Mouse (Mus musculus): ENCODE data around the gene Med29. TPM values are rescaled to one million over a fixed set of nuclear protein-coding genes. Genes with fewer than 3 reads are reported as not detected.

Med29 gene
- polyA plus RNA-seq, 1 experiment from 2014 or later: 42.0 TPM

DNA sequence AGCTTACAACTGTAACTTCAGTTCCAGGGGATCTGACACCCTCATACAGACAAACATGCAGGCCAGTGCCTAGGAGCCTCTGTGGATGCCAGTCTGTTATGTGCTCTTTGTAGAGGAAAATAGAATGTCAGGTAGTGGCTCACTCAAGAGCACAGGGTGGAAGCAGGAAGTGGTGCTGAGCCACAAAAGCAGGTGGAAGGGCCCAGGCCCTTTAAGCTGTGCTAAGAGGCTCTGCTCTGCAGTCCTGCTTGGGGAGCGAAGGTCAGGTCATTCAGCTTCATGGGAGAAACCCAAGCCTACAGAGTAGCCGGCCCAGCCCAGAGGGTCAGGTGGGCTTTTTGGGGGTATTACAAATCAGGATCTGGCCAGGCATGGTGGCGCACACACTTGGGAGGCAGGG lies 37.3 kb downstream of the Med29 start:
- peak; percentile 69 for DNase-seq (ENCODE audit: low spot score)

- no peak for DNase-seq (ENCODE audit: low spot score)
Measured at GRCm38 (mm10) chr7:28354596-28354995, 37.9 kb downstream of the Med29 start.

- DNase-seq (ENCODE audit: low spot score): no peak
Measured at GRCm38 (mm10) chr7:28354113-28354581, 38.4 kb downstream of the Med29 start.

- DNase-seq (ENCODE audit: low spot score): no peak
Measured at GRCm38 (mm10) chr7:28353267-28353666, 39.2 kb downstream of the Med29 start.

DNA sequence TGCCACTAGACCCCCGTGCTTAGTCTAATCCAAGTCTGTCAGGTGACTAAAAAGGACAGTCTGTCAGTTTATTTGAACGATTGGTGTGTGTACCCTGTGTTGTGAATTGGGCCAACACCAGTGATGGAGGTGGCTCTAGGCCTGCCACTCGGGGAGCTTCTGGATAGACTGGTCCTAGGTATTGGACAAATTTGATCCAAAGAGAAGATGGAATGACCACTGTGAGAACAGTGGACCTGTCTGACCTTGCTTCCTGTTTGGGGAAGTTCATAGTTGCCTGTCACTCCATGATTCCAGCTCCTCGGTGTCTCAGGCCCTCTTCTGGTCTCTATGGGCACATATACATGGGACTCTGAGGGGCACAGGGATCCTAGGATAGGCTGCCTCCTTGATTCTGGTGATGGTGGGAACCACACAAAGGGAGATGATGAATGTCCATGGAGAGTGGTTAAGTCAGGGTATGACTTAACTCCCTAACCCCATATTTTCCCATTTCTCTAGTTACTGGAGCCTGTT lies 40.8 kb downstream of the Med29 start:
- no peak for DNase-seq (ENCODE audit: low spot score)

- DNase-seq (ENCODE audit: low spot score): peak; percentile 99
Measured at GRCm38 (mm10) chr7:28350155-28350883, 42.2 kb downstream of the Med29 start, which contains the start of gene Rps16. TSS of gene Rps16 (plus strand) at chr7:28350652.

DNA sequence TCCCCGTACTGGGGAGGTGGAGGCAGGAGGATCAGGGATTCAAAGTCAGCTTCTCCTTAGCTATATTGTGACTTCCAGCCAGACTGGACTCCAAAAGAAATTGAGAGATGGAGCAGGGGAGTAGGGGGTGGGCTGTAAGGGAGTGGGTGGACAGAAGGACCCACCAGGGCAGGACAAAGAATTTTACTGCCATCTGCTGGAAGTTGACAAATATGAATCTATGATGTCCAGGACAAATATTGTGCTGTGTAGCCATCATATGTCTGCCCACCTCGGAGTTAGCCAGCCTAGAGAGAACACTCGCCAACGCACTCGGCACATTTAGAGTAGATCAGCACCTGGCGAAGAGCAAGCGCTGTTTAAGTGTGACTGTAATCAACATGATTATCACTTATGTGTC lies 43.9 kb downstream of the Med29 start:
- DNase-seq (ENCODE audit: low spot score): no peak

DNA sequence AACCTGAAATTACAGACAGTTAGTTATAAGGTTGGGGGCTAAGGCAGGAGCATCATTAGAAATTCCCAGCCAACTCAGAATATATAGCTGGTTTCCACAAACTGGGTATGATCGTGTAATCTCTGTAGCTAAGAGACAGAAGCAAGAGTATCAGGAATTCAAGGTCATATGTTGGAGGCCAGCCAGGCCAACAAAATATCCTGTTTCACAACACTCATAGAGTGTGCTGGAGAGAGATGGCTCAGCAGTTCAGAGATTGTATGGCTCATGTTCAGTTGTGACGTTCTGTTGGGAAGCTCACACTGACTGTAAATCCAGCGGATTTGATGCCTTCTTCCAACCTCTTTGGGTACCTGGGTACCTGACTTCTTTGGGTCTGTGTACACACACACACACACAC lies 44.8 kb downstream of the Med29 start:
- no peak for DNase-seq (ENCODE audit: low spot score)

GRCm38 (mm10) chr7:28344637-28345036 lies 47.9 kb downstream of the Med29 start:
- peak; percentile 73 for DNase-seq (ENCODE audit: low spot score)

- DNase-seq (ENCODE audit: low spot score): no peak
Measured at GRCm38 (mm10) chr7:28341381-28341780, 51.1 kb downstream of the Med29 start.

DNA sequence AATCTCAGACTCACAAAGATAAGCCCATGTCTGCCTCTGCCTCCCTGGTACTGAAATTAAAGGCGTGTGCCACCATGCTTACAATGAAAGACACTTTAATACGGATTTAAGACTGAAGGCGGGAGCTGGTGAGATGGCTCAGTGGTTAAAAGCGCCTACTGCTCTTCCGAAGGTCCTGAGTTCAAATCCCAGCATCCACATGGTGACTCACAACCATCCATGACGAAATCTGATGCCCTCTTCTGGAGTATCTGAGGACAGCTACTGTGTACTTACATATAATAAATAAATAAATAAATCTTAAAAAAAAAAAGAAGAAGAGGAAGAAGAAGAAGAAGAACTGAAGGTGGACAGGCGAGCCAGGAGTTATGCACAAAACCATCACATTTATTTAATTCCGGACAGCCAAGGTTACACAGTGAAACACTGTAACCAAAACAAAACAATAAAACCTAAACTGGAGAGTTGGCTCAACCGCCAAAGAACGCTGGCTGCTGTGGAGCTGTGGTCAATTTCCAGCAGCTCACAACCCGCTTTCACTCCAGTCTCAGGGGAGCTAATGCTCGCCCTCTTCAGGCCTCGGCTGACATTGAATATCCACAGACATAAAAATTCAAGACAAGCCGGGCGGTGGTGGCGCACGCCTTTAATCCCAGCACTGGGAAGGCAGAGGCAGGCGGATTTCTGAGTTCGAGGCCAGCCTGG lies 53.1 kb downstream of the Med29 start:
- peak; percentile 59 for DNase-seq (ENCODE audit: low spot score)

DNA sequence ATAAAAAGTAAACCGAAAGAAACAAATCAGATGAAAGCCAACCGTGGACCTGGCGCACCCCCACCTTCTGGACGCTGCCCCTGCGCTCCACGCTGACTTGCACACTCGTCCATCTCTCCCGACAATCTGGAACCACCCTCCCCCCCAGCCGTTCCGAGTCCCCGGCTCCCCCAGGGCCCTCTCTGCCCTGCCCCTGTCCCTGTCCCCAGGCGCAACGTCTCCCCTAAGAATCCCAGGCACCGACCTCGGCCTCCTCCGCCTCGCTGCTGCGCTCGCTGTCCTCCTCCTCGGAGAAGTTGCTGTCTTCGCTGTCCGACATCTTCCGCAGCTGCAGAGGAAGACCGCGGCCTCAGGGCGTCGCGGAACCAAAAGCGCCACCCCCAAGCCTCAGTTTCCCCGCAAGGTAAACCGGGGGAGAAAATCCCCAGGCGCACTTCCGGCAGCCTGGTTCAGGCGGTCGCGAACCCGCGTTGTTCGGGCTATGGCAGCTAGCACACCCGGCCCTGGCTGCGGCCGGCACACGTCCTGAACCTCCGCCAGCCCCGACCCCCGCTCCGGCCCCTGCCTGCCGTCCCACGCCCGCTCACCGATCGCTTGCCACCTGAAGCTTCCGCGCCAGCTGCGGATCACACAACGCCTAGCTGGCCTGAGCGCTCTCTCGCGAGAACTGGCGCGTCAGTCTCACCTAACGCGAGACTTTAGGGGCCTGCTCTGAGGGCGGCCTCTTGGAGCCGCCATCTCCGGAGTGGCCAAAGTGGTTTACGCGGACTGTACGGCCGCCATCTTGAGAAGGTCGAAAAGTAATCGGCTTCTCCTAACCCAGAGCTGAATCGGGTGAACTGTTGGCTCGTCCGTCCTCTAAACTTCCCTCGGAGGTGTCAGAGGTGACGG lies 54.2 kb downstream of the Med29 start, which contains the start of gene Supt5:
TSS of gene Supt5 (minus strand) at position 639 of the 891 bp plus-strand sequence.
- DNase-seq (ENCODE audit: low spot score): peak; percentile 99

Other genes starting within 250 kb of the Med29 start
- 147 and 150 TPM in 2 replicates for gene Fbl, start 223.0 kb downstream of the Med29 start, polyA plus RNA-seq (2015; fragmentation: Nextera tagmentation; extraction: Ambion mirVana)
- 11.5 and 12.4 TPM in 2 replicates for gene Dyrk1b, start 213.2 kb downstream of the Med29 start, polyA plus RNA-seq (2015; fragmentation: Nextera tagmentation; extraction: Ambion mirVana)
- 3.6 TPM in 2 replicates for gene Eid2, start 124.8 kb downstream of the Med29 start, polyA plus RNA-seq (2015; fragmentation: Nextera tagmentation; extraction: Ambion mirVana)
- gene Eid2b, start 115.0 kb downstream of the Med29 start, polyA plus RNA-seq (2015; fragmentation: Nextera tagmentation; extraction: Ambion mirVana): 7.5 and 8.5 TPM in 2 replicates
- gene Selenov, start 101.5 kb downstream of the Med29 start, polyA plus RNA-seq (2015; fragmentation: Nextera tagmentation; extraction: Ambion mirVana): not detected in 2 replicates
- gene Dll3, start 90.5 kb downstream of the Med29 start, polyA plus RNA-seq (2015; fragmentation: Nextera tagmentation; extraction: Ambion mirVana): 0.33 and 0.51 TPM in 2 replicates
- 116 and 125 TPM in 2 replicates for gene Timm50, start 80.6 kb downstream of the Med29 start, polyA plus RNA-seq (2015; fragmentation: Nextera tagmentation; extraction: Ambion mirVana)
- 73.3 and 80.4 TPM in 2 replicates for gene Supt5, start 54.0 kb downstream of the Med29 start, polyA plus RNA-seq (2015; fragmentation: Nextera tagmentation; extraction: Ambion mirVana)
- gene Rps16, start 42.1 kb downstream of the Med29 start, polyA plus RNA-seq (2015; fragmentation: Nextera tagmentation; extraction: Ambion mirVana): 1,689 and 1,723 TPM in 2 replicates
- 35.4 and 49.6 TPM in 2 replicates for gene Plekhg2, start 20.1 kb downstream of the Med29 start, polyA plus RNA-seq (2015; fragmentation: Nextera tagmentation; extraction: Ambion mirVana)
- 70.6 and 72.0 TPM in 2 replicates for gene Zfp36, start 12.5 kb downstream of the Med29 start, polyA plus RNA-seq (2015; fragmentation: Nextera tagmentation; extraction: Ambion mirVana)
- gene Paf1, start 243 bp upstream of the Med29 start, polyA plus RNA-seq (2015; fragmentation: Nextera tagmentation; extraction: Ambion mirVana): 59.3 and 64.0 TPM in 2 replicates
- 777 and 920 TPM in 2 replicates for gene Gmfg, start 44.7 kb upstream of the Med29 start, polyA plus RNA-seq (2015; fragmentation: Nextera tagmentation; extraction: Ambion mirVana)
- 0.86 and 1.1 TPM in 2 replicates for gene Lrfn1, start 59.3 kb upstream of the Med29 start, polyA plus RNA-seq (2015; fragmentation: Nextera tagmentation; extraction: Ambion mirVana)
- 0.30 TPM in 1 of 2 replicates, not detected in the other for gene Ifnl2, start 117.7 kb upstream of the Med29 start, polyA plus RNA-seq (2015; fragmentation: Nextera tagmentation; extraction: Ambion mirVana)
- gene Ifnl3, start 130.1 kb upstream of the Med29 start, polyA plus RNA-seq (2015; fragmentation: Nextera tagmentation; extraction: Ambion mirVana): 0.26 and 0.34 TPM in 2 replicates
- gene Sycn, start 148.2 kb upstream of the Med29 start, polyA plus RNA-seq (2015; fragmentation: Nextera tagmentation; extraction: Ambion mirVana): 0.27 and 1.1 TPM in 2 replicates
- gene Nccrp1, start 154.5 kb upstream of the Med29 start, polyA plus RNA-seq (2015; fragmentation: Nextera tagmentation; extraction: Ambion mirVana): 0.27 and 0.64 TPM in 2 replicates
- gene Samd4b, start 205.4 kb upstream of the Med29 start, polyA plus RNA-seq (2015; fragmentation: Nextera tagmentation; extraction: Ambion mirVana): 10.5 and 10.9 TPM in 2 replicates
- gene Pak4, start 205.5 kb upstream of the Med29 start, polyA plus RNA-seq (2015; fragmentation: Nextera tagmentation; extraction: Ambion mirVana): 15.4 and 20.3 TPM in 2 replicates
- gene Acp7, start 238.6 kb upstream of the Med29 start, polyA plus RNA-seq (2015; fragmentation: Nextera tagmentation; extraction: Ambion mirVana): 0.06 and 0.07 TPM in 2 replicates

Data from thymus, postnatal 0 days (tissue).